Mouse (Mus musculus): ENCODE results near the gene P3h3. TPM values are rescaled to one million over a fixed set of nuclear protein-coding genes. Genes with fewer than 3 reads are reported as not detected.
"Not testable (repeated sequence)": the region's sequence is repeated elsewhere in the genome, so short reads cannot be mapped to it uniquely, and the experiment has no call there.

P3h3 gene
- polyA plus RNA-seq, 1 experiment, result 1.1 TPM

DNA sequence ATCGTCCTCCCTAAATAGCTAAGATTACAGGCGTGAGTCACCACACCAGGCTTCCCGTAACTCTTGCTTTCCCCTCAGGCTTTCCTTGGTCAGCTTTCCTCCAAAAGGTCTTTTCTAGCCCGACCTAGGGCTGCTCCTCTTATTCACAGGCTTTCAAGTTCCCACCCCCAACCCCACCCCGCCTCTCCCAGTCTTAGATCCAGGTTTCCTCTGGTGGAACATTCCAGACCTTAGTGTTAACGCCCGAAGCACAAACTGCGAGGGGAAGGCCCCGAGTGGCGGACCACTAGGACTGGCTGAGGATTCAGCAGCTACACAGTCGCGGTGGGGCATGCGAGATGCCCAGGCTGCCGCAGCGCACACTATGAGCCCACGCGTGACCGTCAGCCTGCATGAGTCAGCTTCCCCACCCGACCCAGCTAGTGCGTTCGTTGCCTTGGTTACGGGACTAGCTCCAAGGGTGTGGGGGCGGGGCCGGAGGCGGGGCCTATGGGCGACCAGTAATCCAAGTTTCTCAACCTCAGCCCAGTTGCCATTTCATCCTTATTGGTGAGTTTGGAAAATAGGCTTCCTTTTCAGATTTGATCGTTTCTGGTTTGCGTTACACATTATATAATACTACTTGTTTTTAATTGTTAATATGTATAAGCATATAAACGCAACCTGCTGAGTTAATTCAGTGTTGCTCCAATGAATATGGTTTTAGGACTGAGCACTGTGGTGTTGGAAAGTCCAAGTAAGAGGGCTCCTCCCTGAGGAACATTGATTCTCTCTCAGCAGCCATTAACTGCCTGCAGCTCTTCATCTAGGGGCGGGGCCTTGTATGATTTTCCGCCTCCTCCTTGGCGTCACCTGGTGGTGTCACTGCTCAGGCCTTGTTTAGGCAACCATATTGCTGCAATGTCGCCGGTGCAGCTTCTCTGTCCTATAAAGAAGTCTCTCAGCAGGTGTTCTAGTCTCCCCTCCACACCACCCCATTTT is 51.9 kb downstream of the P3h3 start:
- Histone ChIP-seq H3K36me3 (ENCODE audit: control insufficient read depth, insufficient read depth) (no peaks in the 10 kb centered on the region), H3K4me3 (peak overlapping the region; percentile 9), H3K79me2 (ENCODE audit: control insufficient read depth, insufficient read depth) (peaks cover 5% of the 10 kb centered on the region), H3K4me2 (ENCODE audit: low read depth) (peak overlapping the region; percentile 92), H3K27me3 (ENCODE audit: control insufficient read depth, insufficient read depth, insufficient read length) (no peaks in the 10 kb centered on the region), H3ac (ENCODE audit: control insufficient read depth, insufficient read length) (peak overlapping the region; percentile 21)
- TF ChIP-seq USF1 (IDR thresholded peaks at IDR 0.05; ENCODE audit: low read depth), result no peak
- TF ChIP-seq POLR2A (IDR thresholded peaks at IDR 0.05; ENCODE audit: insufficient read length, low read depth), result peak; percentile 92
- peak in 1 of 3 experiments; percentile 62 for TF ChIP-seq MYOD1 (IDR thresholded peaks at IDR 0.05; ENCODE audit: control insufficient read depth in 1 of 3, insufficient read length in 2 of 3, low read depth in 2 of 3)
- peak in 2 of 3 experiments; percentile 42 to 67 for TF ChIP-seq MYOG (IDR thresholded peaks at IDR 0.05; ENCODE audit: control insufficient read depth in 1 of 3, insufficient read depth in 1 of 3, insufficient read length in 2 of 3, low read depth in 2 of 3)
- TF ChIP-seq POLR2AphosphoS2 (IDR thresholded peaks at IDR 0.05; ENCODE audit: insufficient read length, low read depth), result peak; percentile 96

DNA sequence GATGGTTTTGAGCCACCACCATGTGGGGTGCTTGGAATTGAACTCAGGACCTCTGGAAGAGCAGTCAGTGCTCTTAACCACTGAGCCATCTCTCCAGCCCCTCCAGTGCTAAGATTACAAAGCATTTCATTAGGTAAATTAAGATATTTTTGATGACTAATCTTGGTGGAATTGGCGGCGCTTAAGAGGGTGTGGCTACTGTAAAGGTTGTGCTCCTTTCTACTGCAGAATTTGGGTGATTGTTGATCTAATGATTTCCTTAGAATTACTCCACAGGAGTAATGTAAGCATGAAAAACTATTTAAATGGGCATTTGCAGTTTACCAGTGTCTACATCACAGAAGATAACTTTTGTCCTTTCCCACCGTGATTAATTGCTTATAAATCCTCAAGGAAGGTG is 53.2 kb downstream of the P3h3 start:
- TF ChIP-seq E2F4 (IDR thresholded peaks at IDR 0.05; ENCODE audit: insufficient read depth) (no peak), TCF3 (IDR thresholded peaks at IDR 0.05; ENCODE audit: insufficient read length, low read depth) (no peak), USF1 (IDR thresholded peaks at IDR 0.05; ENCODE audit: low read depth) (no peak), TCF12 (IDR thresholded peaks at IDR 0.05; ENCODE audit: insufficient read depth, poor library complexity, severe bottlenecking) (no peak), POLR2AphosphoS2 (IDR thresholded peaks at IDR 0.05; ENCODE audit: insufficient read length, low read depth) (no peak), POLR2A (IDR thresholded peaks at IDR 0.05; ENCODE audit: insufficient read length, low read depth) (no peak), REST (IDR thresholded peaks at IDR 0.05; ENCODE audit: insufficient read depth, insufficient read length) (no peak), CEBPB (IDR thresholded peaks at IDR 0.05; ENCODE audit: insufficient read depth, poor library complexity, severe bottlenecking) (no peak), MAX (IDR thresholded peaks at IDR 0.05; ENCODE audit: low read depth) (no peak), SRF (IDR thresholded peaks at IDR 0.05; ENCODE audit: control insufficient read depth, insufficient read length, low read depth) (no peak), MYOG (IDR thresholded peaks at IDR 0.05; ENCODE audit: control insufficient read depth in 1 of 3, insufficient read depth in 1 of 3, insufficient read length in 2 of 3, low read depth in 2 of 3) (no peak), MYOD1 (IDR thresholded peaks at IDR 0.05; ENCODE audit: control insufficient read depth in 1 of 3, insufficient read length in 2 of 3, low read depth in 2 of 3) (no peak)
- H3K4me2 ChIP-seq (ENCODE audit: low read depth), result peak overlapping the region; percentile 92
- no peaks in the 10 kb centered on the region for H3K36me3 ChIP-seq (ENCODE audit: control insufficient read depth, insufficient read depth)
- peak overlapping the region; percentile 9 for H3K4me3 ChIP-seq
- no peaks in the 10 kb centered on the region for H3K79me2 ChIP-seq (ENCODE audit: control insufficient read depth, insufficient read depth)
- H3ac ChIP-seq (ENCODE audit: control insufficient read depth, insufficient read length), result no peak overlapping the region
- H3K27me3 ChIP-seq (ENCODE audit: control insufficient read depth, insufficient read depth, insufficient read length), result no peaks in the 10 kb centered on the region

DNA sequence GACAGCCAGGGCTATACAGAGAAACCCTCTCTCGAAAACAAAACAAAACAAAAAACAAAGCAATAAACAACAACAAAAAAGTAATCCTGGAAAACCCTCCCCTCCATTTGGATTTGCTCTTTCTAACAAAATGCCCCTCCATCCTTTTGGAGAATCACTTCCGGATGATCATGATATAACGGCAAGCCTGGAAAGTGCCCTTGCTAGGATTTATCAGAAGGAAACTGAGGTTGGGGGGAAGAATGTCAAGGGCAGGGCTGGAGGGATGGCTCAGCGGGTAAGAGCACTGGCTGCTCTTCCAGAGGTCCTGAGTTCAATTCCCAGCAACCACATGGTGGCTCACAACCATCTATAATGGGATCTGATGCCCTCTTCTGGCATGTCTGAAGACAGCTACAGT is 53.9 kb downstream of the P3h3 start:
- H3K4me3 ChIP-seq; H3K27me3 ChIP-seq (ENCODE audit: control insufficient read depth, insufficient read depth, insufficient read length); H3K79me2 ChIP-seq (ENCODE audit: control insufficient read depth, insufficient read depth); H3K4me2 ChIP-seq (ENCODE audit: low read depth); H3K36me3 ChIP-seq (ENCODE audit: control insufficient read depth, insufficient read depth); H3ac ChIP-seq (ENCODE audit: control insufficient read depth, insufficient read length): not testable (repeated sequence)

DNA sequence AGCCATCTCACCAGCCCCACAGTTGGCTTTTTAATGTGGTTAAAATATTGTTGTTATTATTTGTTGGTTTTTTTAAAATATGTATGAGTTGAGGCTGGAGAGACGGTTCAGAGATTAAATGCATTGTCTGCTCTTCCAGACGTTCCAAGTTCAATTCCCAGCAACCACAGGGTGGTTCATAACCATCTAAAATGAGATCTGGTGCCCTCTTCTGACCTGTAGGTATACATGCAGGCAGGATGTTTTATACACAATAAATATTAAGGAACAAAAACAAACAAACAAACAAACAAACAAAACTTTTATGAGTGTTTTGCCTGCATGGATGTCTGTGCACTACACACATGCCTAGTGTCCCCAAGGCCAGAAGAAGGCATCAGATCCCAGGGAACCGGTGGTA is 54.5 kb downstream of the P3h3 start:
- H3K27me3 ChIP-seq (ENCODE audit: control insufficient read depth, insufficient read depth, insufficient read length), result no peaks in the 10 kb centered on the region
- TF ChIP-seq USF1 (IDR thresholded peaks at IDR 0.05; ENCODE audit: low read depth) (no peak), SRF (IDR thresholded peaks at IDR 0.05; ENCODE audit: control insufficient read depth, insufficient read length, low read depth) (no peak), CEBPB (IDR thresholded peaks at IDR 0.05; ENCODE audit: insufficient read depth, poor library complexity, severe bottlenecking) (no peak), POLR2A (IDR thresholded peaks at IDR 0.05; ENCODE audit: insufficient read length, low read depth) (no peak), MAX (IDR thresholded peaks at IDR 0.05; ENCODE audit: low read depth) (no peak), MYOD1 (IDR thresholded peaks at IDR 0.05; ENCODE audit: control insufficient read depth in 1 of 3, insufficient read length in 2 of 3, low read depth in 2 of 3) (no peak), E2F4 (IDR thresholded peaks at IDR 0.05; ENCODE audit: insufficient read depth) (no peak), MYOG (IDR thresholded peaks at IDR 0.05; ENCODE audit: control insufficient read depth in 1 of 3, insufficient read depth in 1 of 3, insufficient read length in 2 of 3, low read depth in 2 of 3) (no peak), POLR2AphosphoS2 (IDR thresholded peaks at IDR 0.05; ENCODE audit: insufficient read length, low read depth) (no peak)
- H3K79me2 ChIP-seq (ENCODE audit: control insufficient read depth, insufficient read depth), result no peaks in the 10 kb centered on the region
- H3K4me3 ChIP-seq, result no peak overlapping the region
- H3K4me2 ChIP-seq (ENCODE audit: low read depth), result no peak overlapping the region
- no peak overlapping the region for H3ac ChIP-seq (ENCODE audit: control insufficient read depth, insufficient read length)
- H3K36me3 ChIP-seq (ENCODE audit: control insufficient read depth, insufficient read depth), result no peaks in the 10 kb centered on the region

DNA sequence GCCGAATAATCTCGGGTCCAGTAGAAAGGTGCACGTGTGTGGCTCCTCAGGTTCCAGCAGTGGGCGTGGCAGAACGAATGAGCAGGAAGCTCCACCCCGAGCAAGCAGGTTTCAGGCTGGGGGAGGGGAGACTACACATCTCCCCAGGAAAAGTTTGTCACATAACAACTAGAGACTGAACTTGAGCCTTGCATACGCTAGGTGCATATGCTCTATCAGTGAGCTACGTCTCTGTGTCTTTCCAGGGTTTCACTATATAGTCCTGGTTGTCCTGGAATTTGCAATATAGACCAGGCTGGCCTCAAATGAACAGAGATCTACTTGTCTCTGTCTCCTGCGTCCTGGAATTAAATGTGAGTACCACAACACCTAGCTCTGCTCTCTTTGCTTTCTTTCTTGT is 55.2 kb downstream of the P3h3 start:
- H3K4me3 ChIP-seq; H3K27me3 ChIP-seq (ENCODE audit: control insufficient read depth, insufficient read depth, insufficient read length); H3ac ChIP-seq (ENCODE audit: control insufficient read depth, insufficient read length); H3K4me2 ChIP-seq (ENCODE audit: low read depth); H3K36me3 ChIP-seq (ENCODE audit: control insufficient read depth, insufficient read depth); H3K79me2 ChIP-seq (ENCODE audit: control insufficient read depth, insufficient read depth): not testable (repeated sequence)

All from myocyte (in vitro differentiated cells).